Mouse (Mus musculus) kidney, adult 8-10 months (tissue): Measurements from ENCODE around the gene Shbg.
"Not testable (repeated sequence)": the region's sequence is repeated elsewhere in the genome, so short reads cannot be mapped to it uniquely, and the experiment has no call there.

Experiments used
- DNase-seq, 2 experiments: peaks; one replicate each; pipeline ENCODE4 v3.0.0; 2022

Shbg gene

DNA sequence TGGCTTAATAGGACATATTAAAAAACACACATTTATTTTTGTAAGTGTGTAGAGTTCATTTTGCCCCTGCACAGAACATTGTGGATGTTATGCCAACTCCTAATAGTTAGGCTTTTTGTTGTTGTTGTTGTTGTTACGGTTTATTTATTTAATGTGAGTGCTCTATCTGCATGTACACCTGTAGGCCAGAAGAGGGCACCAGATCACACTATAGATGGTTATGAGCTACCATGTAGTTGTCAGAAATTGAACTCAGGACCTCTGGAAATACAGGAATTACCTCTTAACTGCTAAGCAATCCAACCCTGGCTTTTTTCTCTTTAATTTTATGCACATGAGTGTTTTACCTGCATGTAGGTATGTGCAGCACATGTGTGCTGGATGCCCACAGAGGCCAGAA is 12.1 kb upstream of the Shbg start:
- DNase-seq: no peak

DNA sequence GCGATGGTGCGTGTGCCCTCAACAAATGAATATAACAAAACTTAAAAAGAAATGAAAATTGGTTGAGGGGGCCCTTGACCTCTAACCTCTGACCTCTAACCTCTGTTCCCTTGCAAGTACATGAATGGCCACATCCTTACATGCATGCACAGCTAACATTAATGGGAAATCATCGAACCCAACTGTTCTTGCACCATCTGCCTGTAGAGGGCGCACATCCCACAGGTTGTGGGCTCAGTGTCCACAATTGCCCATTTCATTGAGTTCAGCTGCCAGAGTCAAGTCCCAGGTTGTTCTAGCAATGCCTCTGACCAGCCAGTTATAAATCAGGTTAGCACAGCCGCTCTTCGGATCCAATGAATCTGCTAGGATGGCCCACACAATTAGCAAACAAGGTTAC is 10.6 kb upstream of the Shbg start:
- DNase-seq: peak; percentile 67 to 85

DNA sequence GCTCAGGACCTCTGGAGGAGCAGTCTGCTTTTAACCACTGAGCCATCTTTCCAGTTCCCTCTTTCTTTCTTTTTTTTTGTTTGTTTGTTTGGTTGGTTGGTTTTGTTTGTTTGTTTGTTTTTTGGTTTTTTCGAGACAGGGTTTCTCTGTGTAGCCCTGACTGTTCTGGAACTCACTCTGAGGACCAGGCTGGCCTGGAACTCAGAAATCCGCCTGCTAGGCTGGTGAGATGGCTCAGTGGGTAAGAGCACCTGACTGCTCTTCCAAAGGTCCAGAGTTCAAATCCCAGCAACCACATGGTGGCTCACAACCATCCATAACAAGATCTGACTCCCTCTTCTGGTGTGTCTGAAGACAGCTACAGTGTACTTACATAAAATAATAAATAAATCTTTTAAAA is 6.6 kb upstream of the Shbg start:
- not testable (repeated sequence) for DNase-seq

DNA sequence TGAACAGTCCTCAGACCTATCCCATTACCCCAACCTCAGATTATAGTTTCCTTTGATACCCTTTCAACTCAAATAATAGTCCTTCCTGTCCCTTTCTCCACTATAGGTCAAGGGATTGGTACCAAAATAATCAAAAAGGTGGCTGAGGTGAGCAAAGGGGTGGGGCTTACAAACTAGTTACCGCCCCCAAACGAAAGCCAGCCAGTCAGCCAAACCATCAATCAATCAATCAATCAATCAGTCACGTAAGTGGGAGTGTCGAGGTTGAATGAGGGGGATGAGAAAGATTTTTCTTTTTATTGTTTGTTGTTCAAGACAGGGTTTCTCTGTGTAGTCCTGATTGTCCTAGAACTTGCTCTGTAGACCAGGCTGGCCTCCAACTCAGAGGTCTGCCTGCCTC is 5.3 kb upstream of the Shbg start:
- DNase-seq: no peak

DNA sequence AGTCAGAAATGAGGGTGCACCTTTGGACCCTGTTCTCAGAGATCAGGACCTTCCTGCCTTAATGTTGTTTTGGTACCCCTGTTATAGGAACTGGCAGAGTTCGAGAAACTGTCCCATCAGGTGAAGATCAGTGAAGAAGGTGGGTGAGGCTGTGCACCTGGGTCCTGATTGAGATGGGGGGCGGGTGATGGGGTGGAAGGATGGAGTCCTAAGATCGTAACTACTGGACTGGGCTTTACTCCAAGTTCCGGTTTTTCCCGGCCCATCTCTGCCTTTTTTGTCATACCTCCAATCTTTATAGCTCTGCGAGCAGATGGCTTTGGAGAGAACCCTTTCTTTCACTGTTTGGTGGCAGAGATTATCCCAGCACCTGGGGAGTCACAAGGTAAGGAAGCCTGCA is 4.7 kb upstream of the Shbg start:
- no peak for DNase-seq

DNA sequence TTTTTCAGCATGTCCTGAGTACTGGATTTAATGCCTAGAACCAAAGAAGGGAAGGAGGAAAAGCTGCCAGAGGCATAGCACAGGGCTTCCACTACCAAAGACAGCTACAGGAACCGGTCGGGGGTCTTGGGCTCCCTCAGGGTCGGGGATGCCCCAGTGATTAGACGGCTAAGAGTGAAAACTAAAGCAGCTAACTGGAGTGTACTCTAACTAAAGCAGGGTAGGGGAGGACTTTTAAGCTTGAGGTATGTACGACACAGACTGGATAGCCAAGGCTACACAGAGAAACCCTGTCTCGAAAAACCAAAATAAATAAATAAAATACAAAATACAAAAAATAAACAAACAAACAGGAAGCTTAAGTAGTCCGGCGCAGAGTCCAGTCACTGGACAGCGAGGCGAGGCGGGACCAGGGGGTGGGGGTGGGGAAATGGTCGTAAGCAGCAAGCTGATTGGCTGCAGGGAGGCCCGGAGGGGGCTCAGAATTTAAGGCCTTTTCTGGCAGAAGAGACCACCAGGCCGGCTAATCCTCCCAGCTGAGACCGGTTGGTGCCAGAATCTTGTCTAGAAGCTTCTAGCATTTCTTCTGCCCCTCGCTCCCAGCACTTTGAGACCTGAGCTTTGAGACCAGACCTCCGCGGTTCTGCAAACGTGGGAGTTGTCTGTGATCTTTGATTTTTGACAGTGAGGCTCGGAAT is 4.0 kb upstream of the Shbg start, which contains the start of gene Sat2:
Gene Sat2, plus strand, starts transcription at position 454 of the 698 bp plus-strand sequence.
- peak in 1 of 2 experiments; percentile 56 for DNase-seq

DNA sequence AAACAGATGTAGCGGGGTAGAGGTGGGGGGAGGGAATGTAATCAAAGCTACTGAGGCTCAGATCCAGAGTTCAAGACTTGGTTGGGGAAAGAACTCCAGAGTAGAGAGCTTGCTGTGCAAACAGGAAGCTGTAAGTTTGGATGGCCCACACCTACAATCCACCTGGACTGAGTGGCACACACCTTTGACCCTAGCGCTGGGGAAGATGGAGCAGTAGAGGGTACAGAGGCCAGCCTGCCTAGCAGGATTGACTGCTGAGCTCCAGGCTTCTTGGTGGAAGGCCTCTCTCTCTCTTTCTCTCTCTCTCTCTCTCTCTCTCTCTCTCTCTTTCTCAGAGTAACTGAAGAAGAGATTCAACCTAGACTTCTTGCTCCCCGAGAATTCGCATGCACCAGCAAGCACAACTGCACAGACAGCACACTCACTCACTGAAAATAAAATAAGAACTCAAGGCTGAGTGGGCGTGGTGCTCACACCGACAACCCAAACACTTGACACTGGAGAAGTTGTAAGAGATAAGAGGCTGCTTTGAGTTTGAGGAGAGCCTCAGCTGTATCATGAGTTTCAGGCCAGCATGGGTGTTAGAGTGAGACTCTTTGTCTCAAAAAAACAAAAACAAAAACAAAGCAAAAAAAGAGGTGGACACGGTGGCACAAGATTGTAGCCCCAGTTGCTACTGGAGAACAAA is 2.8 kb upstream of the Shbg start:
- DNase-seq: no peak

DNA sequence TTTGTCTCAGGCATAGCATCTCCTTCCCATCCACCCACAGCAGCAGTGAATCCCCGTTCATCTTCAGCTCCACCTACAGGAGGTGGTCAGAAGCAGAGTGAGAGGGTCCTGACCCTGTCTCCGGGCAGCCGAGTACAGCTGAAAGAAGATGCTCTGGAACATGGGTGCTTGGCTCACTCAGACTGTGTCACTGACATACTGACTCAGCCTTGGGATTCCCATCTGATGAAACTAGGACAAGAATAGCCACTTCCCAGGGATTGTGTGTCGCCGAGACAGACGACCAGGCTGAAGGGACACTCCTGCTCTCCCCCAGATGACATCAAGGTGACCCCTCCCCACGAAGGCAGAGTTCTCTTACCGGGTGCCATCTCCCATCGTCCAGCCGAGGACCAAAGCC is 924 bp downstream of the Shbg start:
- no peak for DNase-seq

DNA sequence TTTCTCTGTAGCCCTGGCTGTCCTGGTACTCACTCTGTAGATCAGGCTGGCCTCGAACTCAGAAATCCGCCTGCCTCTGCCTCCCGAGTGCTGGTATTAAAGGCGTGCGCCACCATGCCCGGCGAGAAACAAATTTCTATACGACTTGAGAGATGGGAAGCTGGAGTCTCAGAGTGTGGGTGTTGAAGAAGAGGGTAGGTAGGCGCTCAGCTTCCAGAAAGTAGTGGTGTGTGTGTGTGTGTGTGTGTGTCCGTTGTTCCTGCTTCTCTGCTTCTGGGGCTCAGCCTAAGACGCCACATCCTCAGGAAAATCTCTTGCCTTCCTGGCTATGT is 3.5 kb downstream of the Shbg start:
- DNase-seq: not testable (repeated sequence)

DNA sequence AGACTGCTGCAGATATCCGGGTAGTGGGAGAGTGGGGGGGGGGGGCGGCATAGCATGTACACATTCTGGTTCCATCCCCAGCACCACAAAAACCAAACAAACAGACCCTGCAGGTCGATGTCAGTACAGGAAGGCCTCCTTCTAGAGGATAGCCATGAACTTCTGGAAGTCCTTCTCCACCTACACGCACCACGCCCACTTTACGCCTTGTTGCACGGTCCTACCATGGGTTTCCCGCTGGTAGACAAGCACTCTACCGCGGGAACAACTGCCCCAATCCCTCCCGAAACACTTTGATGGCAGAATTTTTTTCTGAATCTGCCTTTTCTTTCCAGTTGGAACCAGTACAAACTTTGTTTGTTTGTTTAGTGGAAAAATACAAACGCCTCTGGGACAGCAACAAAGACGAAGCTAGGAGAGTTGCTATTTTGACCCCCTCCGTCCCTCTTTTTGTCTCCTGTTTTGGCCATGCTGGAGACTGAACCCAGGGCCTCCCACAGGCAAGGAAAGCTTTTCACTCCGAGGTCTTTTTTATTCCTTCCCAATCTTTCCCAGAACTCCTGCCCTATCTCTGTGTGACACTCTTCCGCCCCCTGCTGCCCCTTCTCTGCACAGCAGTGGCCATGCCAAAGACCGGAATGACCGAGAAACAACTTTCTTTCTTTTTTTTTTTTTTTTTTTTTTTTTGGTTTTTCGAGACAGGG is 4.0 kb downstream of the Shbg start:
- DNase-seq: peak; percentile 81 to 93

DNA sequence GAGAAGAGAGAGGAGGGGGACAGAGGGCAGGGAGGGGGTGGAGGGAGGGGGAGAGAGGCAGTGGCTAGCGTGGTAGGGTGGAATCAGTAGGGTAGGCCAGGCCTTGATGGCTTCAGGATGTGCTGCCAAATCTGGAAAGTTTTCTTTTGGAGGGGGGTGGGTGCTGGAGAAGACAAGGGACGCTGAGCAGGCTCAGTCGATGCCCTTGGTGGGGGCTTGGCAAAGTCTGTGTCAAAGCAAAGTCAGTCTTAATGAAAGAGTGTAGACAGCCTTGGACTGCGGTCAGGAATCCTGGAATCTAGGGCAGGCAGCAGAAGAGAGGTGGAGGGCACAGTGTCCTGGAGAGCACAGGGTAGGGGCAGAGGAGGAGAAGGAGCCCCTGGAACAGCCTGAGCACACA is 6.8 kb downstream of the Shbg start:
- no peak for DNase-seq

DNA sequence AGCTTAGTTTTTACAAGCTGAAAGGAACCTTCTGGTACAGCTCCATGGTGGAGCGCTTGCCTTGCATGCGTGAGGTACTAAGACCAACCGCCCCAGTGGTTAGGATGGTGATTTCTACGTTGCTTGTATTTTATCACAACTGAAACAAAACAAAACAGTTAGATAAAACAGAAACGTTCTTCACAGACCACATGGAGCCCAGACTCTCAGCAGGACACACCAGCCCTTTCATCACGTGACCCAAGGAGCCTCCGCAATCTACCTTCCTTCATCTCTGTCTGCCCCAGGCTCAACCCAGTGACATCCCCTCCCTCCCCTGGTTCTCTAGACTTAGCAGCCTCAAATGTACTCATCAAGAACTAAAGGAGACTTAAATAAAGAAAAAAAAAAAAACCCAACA is 8.3 kb downstream of the Shbg start:
- DNase-seq: no peak

DNA sequence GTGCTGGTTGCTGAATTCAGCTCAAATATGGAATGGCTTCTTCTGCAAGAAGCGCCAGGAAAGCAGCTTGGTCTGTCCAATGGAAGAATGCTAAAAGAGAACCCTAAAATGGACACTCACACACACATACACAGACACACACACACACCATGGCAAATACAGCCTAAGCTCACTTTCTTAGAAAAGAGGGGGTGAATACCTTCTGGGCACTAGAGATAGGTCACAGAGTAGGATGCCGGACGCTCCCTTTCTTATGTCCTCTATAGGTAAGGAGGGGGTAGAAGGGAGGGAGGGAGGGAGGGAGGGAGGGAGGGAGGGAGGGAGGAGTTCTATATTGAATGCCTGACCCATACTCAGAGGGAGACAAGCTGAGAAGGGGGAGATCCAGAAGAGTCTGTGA is 9.2 kb downstream of the Shbg start:
- no peak for DNase-seq

DNA sequence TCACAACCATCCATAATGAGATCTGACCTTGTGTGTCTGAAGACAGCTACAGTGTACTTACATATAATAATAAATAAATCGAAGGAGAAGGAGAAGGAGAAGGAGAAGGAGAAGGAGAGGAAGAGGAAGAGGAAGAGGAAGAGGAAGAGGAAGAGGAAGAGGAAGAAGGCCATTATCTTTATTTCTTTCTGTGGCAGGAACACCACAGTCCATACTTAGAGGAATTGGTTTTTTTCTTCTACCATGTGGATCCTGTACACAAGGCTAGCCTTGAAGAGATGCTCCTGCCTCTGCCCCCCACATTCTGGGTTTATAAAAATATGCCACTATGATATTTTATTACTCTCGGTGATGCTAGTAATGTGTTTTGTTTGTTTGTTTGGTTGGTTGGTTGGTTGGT is 10.9 kb downstream of the Shbg start:
- no peak for DNase-seq

DNA sequence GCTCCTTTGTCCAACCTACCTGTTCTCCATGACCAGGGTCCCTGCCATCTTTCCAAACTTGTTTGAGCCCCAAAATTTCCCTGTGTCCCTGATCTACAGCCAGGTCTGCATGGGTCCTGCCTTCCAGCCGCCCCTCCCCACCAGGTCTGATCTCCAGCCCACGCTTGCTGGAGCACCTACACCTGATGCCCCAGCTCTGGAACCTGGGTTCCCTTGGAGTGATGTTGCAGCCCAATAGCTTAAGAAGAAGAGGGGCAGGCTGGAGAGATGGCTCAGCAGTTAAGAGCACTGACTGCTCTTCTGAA is 11.3 kb downstream of the Shbg start:
- DNase-seq: no peak

DNA sequence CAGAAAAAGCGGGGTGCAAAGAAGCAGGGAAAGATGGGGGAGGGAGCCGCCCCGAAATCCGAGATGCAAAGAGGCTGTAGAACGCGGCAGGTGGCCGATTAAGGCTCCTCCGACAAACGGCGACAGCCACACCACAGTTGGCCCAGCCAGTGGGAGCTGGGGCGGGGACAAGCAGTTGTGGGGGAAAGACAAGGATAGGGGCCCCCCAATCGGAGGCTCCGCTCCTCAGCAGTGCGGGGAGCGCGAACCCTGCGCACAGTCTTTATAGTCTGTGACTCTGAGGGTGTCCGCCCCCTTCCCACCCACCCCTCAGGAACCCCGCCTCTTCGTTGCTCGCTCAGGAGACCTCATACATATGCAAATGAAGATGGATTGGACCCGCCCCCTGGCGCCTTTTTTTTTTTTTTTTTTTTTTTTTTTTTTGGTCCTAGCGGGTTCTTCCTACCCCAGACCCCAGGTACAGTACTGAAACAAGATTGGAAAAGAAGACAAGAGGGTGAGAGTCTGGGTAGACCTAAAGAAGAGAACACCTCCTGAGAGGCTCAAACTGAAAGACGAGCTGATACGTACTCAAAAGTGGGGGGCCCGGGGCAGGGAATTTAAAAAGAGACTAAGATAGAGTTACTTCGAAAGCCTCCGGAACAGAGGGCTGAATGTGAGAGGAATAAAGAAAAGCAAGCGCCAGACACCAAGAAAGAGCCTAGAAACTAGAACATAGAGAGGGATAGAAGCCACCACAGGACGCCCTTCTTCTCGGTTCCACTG is 11.8 kb downstream of the Shbg start, which contains the start of gene Atp1b2:
Gene Atp1b2, minus strand, starts transcription at position 217 of the 765 bp plus-strand sequence.
- DNase-seq: peak; percentile 46 to 47

DNA sequence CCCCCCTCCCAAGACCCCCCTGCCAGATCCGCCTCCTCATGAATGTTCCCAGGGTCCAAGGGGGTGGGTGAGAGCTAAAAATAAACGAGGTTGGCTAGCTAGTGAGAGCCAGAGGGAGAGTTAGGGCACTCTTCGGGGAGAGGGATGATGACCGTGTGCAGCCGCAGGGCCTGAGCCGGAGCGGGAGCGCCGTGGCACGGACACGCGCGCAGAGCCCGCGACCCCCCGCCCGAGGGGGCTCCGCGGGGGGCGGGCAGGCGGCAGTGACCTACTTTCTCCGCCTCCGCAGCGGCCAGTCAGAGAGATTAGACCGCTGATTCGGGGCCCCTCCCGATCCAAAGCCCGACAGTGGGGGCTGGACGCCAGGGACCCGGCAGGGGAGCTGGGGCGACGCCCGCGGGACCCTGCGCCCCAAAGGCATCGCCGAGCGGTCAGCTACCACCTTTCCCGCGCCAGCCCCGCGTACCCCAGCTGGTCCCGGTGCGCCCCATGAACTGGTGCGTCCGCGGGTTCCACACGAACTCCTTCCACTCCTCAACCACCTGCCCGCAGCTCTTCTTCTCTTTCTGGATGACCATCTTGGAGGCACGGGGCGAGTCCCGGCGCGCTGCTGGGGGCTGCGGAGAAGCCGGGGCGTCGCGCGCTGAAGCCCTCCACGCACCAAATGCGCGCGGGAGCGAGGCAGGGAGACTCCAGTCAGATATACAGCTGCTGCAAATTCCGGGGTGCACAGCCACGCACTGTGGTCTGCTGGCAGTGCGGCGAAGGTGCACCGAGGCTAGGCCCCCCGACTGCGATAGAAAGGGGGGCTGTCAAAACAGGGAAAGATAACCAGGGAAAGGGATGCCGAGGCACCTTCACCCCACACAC is 12.7 kb downstream of the Shbg start:
- DNase-seq: no peak

DNA sequence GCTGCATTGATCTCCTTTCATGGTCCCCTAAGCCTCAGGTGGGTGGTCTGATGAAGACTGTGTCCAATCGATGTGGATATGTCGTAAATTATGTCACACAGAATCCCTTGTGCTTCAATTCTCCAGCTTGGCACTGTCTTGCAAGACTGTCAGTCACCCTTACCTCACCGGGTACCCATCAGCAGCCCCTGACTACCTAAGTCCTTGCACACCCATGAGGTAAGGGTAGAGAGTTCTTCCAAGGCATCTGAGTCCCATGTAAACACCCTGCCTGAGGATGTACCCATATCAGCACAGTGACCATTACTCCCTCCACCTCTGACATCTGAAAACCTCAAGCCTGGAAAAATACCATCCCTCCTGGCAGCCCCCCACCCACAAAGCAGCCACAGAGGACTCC is 13.4 kb downstream of the Shbg start:
- DNase-seq: no peak

DNA sequence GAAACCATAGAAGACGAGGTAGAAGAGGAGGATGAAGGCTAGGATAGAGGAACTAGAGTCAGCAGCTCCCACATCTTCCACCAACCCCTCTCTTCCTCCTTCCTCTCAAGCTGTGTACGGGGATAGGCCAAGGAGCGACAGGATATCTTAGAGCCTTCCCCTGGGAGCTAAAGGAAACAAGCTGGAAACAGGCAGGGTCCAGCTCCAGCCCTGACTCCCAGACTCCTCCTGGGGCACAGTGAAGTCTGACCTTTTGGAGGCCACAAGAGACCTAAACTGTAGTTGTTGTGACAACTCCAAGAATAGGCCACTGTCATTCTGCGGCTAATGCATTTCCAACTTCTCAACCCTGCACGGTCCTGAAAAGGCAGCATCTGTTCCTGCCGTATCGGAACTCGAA is 14.2 kb downstream of the Shbg start:
- no peak for DNase-seq

DNA sequence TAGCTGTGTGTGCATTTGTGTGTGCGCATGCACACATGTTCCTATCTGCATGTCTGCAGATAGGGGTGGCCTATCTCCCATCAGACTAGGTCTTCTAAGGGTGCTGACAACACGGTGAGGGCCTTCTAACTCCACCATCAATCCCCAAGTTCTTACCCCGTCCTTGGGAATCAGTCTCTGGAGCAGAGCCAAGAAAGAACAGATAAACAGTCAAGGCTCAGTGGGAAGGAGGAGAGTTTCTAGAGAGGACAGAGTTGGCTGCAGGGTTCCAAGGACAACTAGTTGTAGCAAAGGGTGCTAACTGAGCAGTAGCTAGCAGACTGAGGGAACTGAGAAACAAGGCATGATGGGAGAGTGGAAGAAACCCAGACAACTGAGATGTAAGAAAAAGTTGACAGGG is 15.9 kb downstream of the Shbg start:
- no peak for DNase-seq

DNA sequence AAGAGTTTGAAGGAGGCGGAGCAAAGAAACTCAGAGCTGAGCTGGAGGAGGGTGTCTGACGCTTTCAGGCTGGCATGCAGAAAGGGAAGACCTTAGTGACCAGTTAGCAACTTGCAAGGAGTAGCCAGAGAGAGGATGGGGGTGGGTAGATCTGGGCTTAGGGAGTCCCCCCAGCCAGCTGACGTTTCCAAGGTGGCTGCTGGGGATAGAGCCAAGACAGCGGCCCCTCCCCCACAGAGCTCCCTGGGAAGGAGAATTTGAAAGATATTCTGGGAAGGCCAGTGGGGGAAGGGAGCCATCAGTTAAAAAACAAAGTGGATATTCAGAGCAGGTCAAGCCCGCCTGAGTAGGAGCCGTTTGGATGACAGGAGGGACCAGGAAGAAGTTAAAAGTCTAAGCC is 17.6 kb downstream of the Shbg start:
- DNase-seq: no peak

DNA sequence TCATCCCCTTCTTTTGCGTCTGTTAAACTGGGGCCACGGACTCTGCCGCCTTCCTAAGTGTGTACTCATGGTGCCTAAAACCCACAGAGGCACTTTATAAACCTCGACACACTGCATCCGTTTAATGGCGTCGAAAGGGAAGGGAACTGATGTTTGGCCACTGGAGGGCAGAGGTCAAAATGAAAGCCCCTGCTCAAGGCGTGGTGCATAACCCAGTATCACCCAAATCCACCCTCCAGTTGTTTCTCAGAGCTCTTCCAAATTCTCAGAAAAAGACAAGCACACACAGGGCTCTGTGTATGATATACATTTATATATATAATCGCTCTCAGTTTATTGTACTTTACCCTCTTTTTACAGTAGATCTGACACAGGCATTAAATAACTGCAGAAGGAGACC is 18.3 kb downstream of the Shbg start:
- DNase-seq: no peak

DNA sequence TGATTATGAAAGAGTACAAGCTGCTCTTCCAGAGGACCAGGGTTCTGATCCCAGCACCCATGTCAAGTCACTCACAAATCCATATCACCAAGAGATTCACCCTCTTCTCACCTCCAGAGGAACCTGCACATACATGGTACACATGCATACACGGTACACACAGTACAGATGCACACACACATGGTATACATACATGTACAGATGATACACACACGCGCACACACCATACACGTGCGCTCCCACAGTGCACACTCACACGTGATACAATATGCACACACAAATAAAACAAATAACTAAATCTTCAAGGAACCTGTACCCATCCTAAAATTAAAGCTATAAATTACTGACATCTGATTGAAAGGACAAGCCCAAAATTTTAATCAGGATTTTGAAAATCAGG is 22.9 kb downstream of the Shbg start:
- no peak for DNase-seq
